Mouse (Mus musculus): ENCODE data around the gene Nin. TPM values are rescaled to one million over a fixed set of nuclear protein-coding genes. Genes with fewer than 3 reads are reported as not detected.

Nin gene
- total and polyA plus RNA-seq, 3 experiments, result 4.5 to 17.3 (median 13.7) TPM

- WGBS, result 81% methylated on average over 9 of the region's 9 CpGs
- TF ChIP-seq EP300 (IDR thresholded peaks at IDR 0.05; ENCODE audit: insufficient read depth, low read depth, low read length) (no peak), CTCF (IDR thresholded peaks at IDR 0.05) (no peak), POLR2A (IDR thresholded peaks at IDR 0.05; ENCODE audit: insufficient read depth, low read depth, low read length) (no peak)
- intact Hi-C loops (cut with DNase I), result loop anchor here (5.0 kb wide), 1 partner anchor 44 kb away; the partner anchor contains the start of gene Nin
Measured at GRCm38 (mm10) chr12:70067849-70068248, 45.7 kb downstream of the Nin start.

GRCm38 (mm10) chr12:70062114-70062513, 51.4 kb downstream of the Nin start:
- Histone ChIP-seq H3K9ac (ENCODE audit: low read depth, low read length) (no peak overlapping the region), H3K4me3 (no peak overlapping the region), H3K79me2 (replicated peaks; ENCODE audit: control insufficient read depth, insufficient read depth, low read length) (no peaks in the 10 kb centered on the region), H3K27me3 (ENCODE audit: control insufficient read depth, insufficient read depth, low read length) (no peaks in the 10 kb centered on the region), H3K27ac (no peak overlapping the region), H3K36me3 (ENCODE audit: control insufficient read depth, insufficient read depth, low read length) (no peaks in the 10 kb centered on the region; the same call in 1 of the 2 replicates), H3K4me1 (ENCODE audit: control insufficient read depth, insufficient read depth, low read length) (peaks cover 5% of the 10 kb centered on the region)
- WGBS, result 22% methylated on average over 3 of the region's 3 CpGs
- no peak for TF ChIP-seq POLR2A (IDR thresholded peaks at IDR 0.05; ENCODE audit: insufficient read depth, low read depth, low read length)
- TF ChIP-seq EP300 (IDR thresholded peaks at IDR 0.05; ENCODE audit: insufficient read depth, low read depth, low read length), result peak; percentile 52; the same call in 1 of the 2 replicates
- peak; percentile 90 for TF ChIP-seq CTCF (IDR thresholded peaks at IDR 0.05)
- peak; percentile 38 to 64 for DNase-seq
- intact Hi-C loops (cut with DNase I), result loop anchor here (1.0 to 5.0 kb wide), 5 partner anchors 75 to 329 kb away; partner anchors contain the start of gene Sav1

More at GRCm38 (mm10) chr12:70067849-70068248, 45.7 kb downstream of the Nin start:
- H3K79me2 ChIP-seq (replicated peaks; ENCODE audit: control insufficient read depth, insufficient read depth, low read length), result no peaks in the 10 kb centered on the region
- no peak overlapping the region for H3K9ac ChIP-seq (ENCODE audit: low read depth, low read length)
- no peak for DNase-seq
- H3K4me1 ChIP-seq (ENCODE audit: control insufficient read depth, insufficient read depth, low read length), result peaks cover 3% of the 10 kb centered on the region; the same call in 1 of the 2 replicates
- no peak overlapping the region for H3K4me3 ChIP-seq
- H3K36me3 ChIP-seq (ENCODE audit: control insufficient read depth, insufficient read depth, low read length), result peaks cover 2% of the 10 kb centered on the region
- H3K27ac ChIP-seq, result no peak overlapping the region
- no peaks in the 10 kb centered on the region for H3K27me3 ChIP-seq (ENCODE audit: control insufficient read depth, insufficient read depth, low read length)

- H3K9ac ChIP-seq (ENCODE audit: low read depth, low read length), result no peak overlapping the region
- peak in 1 of 2 experiments; percentile 29 for DNase-seq
- 70% methylated on average over 14 of the region's 14 CpGs for WGBS
- no peaks in the 10 kb centered on the region; the same call in 1 of the 2 replicates for H3K36me3 ChIP-seq (ENCODE audit: control insufficient read depth, insufficient read depth, low read length)
- intact Hi-C loops (cut with DNase I), result no loop called here
- H3K27me3 ChIP-seq (ENCODE audit: control insufficient read depth, insufficient read depth, low read length), result no peaks in the 10 kb centered on the region
- TF ChIP-seq EP300 (IDR thresholded peaks at IDR 0.05; ENCODE audit: insufficient read depth, low read depth, low read length) (0 out of 2 replicates have a peak, but pooled peaks have one; percentile 4), POLR2A (IDR thresholded peaks at IDR 0.05; ENCODE audit: insufficient read depth, low read depth, low read length) (no peak), CTCF (IDR thresholded peaks at IDR 0.05) (peak; percentile 46)
- H3K4me3 ChIP-seq, result no peak overlapping the region
- H3K79me2 ChIP-seq (replicated peaks; ENCODE audit: control insufficient read depth, insufficient read depth, low read length), result no peaks in the 10 kb centered on the region
- peaks cover 5% of the 10 kb centered on the region for H3K4me1 ChIP-seq (ENCODE audit: control insufficient read depth, insufficient read depth, low read length)
- H3K27ac ChIP-seq, result peak overlapping the region; percentile 26
Measured at GRCm38 (mm10) chr12:70058956-70059851, 54.3 kb downstream of the Nin start.

- H3K27ac ChIP-seq, result peak overlapping the region; percentile 59
- intact Hi-C loops (cut with DNase I), result no loop called here
- TF ChIP-seq POLR2A (IDR thresholded peaks at IDR 0.05; ENCODE audit: insufficient read depth, low read depth, low read length), result peak; percentile 47; the same call in 1 of the 2 replicates
- 0 out of 2 replicates have a peak, but pooled peaks have one; percentile 6 for TF ChIP-seq EP300 (IDR thresholded peaks at IDR 0.05; ENCODE audit: insufficient read depth, low read depth, low read length)
- no peak for TF ChIP-seq CTCF (IDR thresholded peaks at IDR 0.05)
- no peaks in the 10 kb centered on the region for H3K79me2 ChIP-seq (replicated peaks; ENCODE audit: control insufficient read depth, insufficient read depth, low read length)
- WGBS, result 63% methylated on average over 7 of the region's 7 CpGs
- H3K36me3 ChIP-seq (ENCODE audit: control insufficient read depth, insufficient read depth, low read length), result no peaks in the 10 kb centered on the region
- H3K27me3 ChIP-seq (ENCODE audit: control insufficient read depth, insufficient read depth, low read length), result no peaks in the 10 kb centered on the region
- H3K4me3 ChIP-seq, result no peak overlapping the region
- DNase-seq, result peak; percentile 56 to 71
- H3K9ac ChIP-seq (ENCODE audit: low read depth, low read length), result no peak overlapping the region
- peaks cover 12% of the 10 kb centered on the region for H3K4me1 ChIP-seq (ENCODE audit: control insufficient read depth, insufficient read depth, low read length)
Measured at GRCm38 (mm10) chr12:70050699-70051098, 62.8 kb downstream of the Nin start.

- Histone ChIP-seq H3K79me2 (replicated peaks; ENCODE audit: control insufficient read depth, insufficient read depth, low read length) (no peaks in the 10 kb centered on the region), H3K9ac (ENCODE audit: low read depth, low read length) (no peak overlapping the region), H3K36me3 (ENCODE audit: control insufficient read depth, insufficient read depth, low read length) (no peaks in the 10 kb centered on the region; the same call in 1 of the 2 replicates), H3K27me3 (ENCODE audit: control insufficient read depth, insufficient read depth, low read length) (no peaks in the 10 kb centered on the region), H3K4me1 (ENCODE audit: control insufficient read depth, insufficient read depth, low read length) (peaks cover 6% of the 10 kb centered on the region), H3K4me3 (no peak overlapping the region), H3K27ac (no peak overlapping the region; the same call in 1 of the 2 replicates)
- 70% methylated on average over 9 of the region's 9 CpGs for WGBS
- intact Hi-C loops (cut with DNase I), result no loop called here
- no peak for DNase-seq
- TF ChIP-seq CTCF (IDR thresholded peaks at IDR 0.05) (no peak), EP300 (IDR thresholded peaks at IDR 0.05; ENCODE audit: insufficient read depth, low read depth, low read length) (no peak), POLR2A (IDR thresholded peaks at IDR 0.05; ENCODE audit: insufficient read depth, low read depth, low read length) (no peak)
Measured at GRCm38 (mm10) chr12:70048741-70049140, 64.8 kb downstream of the Nin start.

All from heart, adult 2 months (tissue).